ENCODE assay signal across 9 mouse cellular contexts in the genomic region with DNA sequence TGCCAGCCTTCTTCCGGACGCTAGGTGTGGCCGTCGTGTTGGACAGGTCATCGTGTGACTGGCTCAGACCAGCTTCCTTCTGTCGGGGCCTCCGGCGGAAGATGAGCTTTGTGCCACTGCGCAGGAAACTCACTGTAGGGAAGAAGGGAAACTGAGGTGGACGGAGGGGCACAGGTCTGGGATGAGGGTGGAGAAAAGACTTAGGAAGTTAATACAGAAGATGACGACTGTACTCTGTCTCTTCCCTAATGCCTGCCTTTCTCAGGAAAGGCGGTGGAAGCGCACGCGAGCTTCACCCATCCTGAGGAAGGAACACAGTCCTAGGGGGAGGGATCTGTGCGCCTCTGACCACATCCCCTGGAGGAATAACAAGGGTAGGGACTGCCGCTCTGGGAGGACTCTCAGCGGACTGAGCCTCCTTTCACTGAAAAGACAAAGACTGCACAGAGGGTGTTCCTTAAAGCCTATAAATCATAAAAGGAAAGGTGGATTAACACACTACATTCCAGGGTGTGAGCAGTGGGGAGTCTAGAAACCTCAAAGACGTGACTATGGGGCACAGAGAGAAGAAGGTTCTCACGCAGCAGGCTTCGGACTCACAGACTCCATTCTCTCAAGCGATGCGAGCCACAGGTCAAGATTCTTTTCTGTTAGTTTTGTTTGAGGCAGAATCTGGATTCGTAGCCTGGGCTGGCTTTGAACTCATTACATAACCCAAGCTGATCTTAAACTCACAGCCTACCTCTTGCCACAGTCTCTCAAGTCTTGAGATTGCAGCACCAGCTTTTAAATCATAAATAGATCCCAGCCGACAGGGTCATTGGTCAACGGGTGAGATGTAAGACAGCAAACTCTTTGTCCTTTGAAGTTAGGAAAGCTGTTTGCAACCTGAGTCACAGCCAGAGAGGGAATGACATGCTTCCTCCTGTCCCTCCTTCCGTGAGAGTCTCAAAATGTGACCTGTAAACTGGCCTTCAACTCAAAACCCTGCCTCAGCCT. TPM values are rescaled to one million over a fixed set of nuclear protein-coding genes. Genes with fewer than 3 reads are reported as not detected.
DNase-seq lines count a peak whose midpoint lies in the region; ATAC-seq and TF ChIP-seq lines count a peak whose summit lies in the region.
"Had no signal": no experiment of that assay in that cellular context is flagged by ENCODE, and none has a peak within 500 bp of the region (broad histone marks: within the 10 kb centered on the region; RNA-seq: fewer than 3 reads in every experiment).

No protein-coding gene starts in this region.

- peak overlapping the region; percentile 48 for H3K4me3 ChIP-seq in brown adipose tissue, adult 24 weeks (ENCODE audit: insufficient read depth, low read depth, low read length)
- H3K4me3 ChIP-seq in forebrain, postnatal 0 days (ENCODE audit: low read depth, low read length), result no peak overlapping the region
- H3K4me3 ChIP-seq in lung, postnatal 0 days (ENCODE audit: low read depth, low read length), result no peak overlapping the region
- H3K4me3 ChIP-seq: myocyte had no signal

- TF ChIP-seq EP300 in lung, postnatal 0 days (IDR thresholded peaks at IDR 0.05), result peak; percentile 62

- 12% methylated on average over 27 of the region's 27 CpGs for WGBS in forebrain, postnatal 0 days
- WGBS in lung, postnatal 0 days, result 23% methylated on average over 27 of the region's 27 CpGs

- peaks cover 54% of the 10 kb centered on the region for H3K36me3 ChIP-seq in forebrain, postnatal 0 days (ENCODE audit: insufficient read depth)
- peaks cover 20% of the 10 kb centered on the region for H3K36me3 ChIP-seq in lung, postnatal 0 days (ENCODE audit: insufficient read depth, low read length)

- peaks cover 8% of the 10 kb centered on the region for H3K4me1 ChIP-seq in brown adipose tissue, adult 24 weeks (ENCODE audit: control insufficient read depth, insufficient read depth, insufficient read length, low read length)
- H3K4me1 ChIP-seq in forebrain, postnatal 0 days (ENCODE audit: insufficient read depth), result no peaks in the 10 kb centered on the region
- H3K4me1 ChIP-seq in lung, postnatal 0 days (ENCODE audit: insufficient read depth, low read depth, low read length), result no peaks in the 10 kb centered on the region

- no peak overlapping the region for H3K9ac ChIP-seq in forebrain, postnatal 0 days
- no peak overlapping the region for H3K9ac ChIP-seq in lung, postnatal 0 days (replicated peaks; ENCODE audit: low read depth)

- H3K27me3 ChIP-seq in forebrain, postnatal 0 days (ENCODE audit: insufficient read depth, low read length), result no peaks in the 10 kb centered on the region
- H3K27me3 ChIP-seq in lung, postnatal 0 days (replicated peaks; ENCODE audit: insufficient read depth, low read length), result no peaks in the 10 kb centered on the region

- no peak overlapping the region for H3K4me2 ChIP-seq in forebrain, postnatal 0 days (ENCODE audit: low read depth)
- peak overlapping the region; percentile 28; the same call in 1 of the 2 replicates for H3K4me2 ChIP-seq in lung, postnatal 0 days (replicated peaks; ENCODE audit: low read depth, low read length)

- TF ChIP-seq CTCF in forebrain, postnatal 0 days (IDR thresholded peaks at IDR 0.05; ENCODE audit: low read depth), result 0 out of 2 replicates have a peak, but pooled peaks have one; percentile 8
- TF ChIP-seq CTCF in lung, postnatal 0 days (IDR thresholded peaks at IDR 0.05), result peak; percentile 39

- DNase-seq in forebrain, postnatal 0 days, result no peak
- peak; percentile 62 for DNase-seq in kidney, adult 11 months
- DNase-seq in lung, postnatal 0 days (ENCODE audit: low spot score), result peak; percentile 49
- DNase-seq in cerebellum, adult 18-20 months, result no peak
- DNase-seq in cerebellum, adult 11 months, result no peak
- no peak for DNase-seq in cerebellum, postnatal 36 days
- no peak for DNase-seq in frontal cortex, postnatal 14 days (ENCODE audit: low spot score in 2 of 2)

- ATAC-seq in forebrain, postnatal 0 days, result peak; percentile 36; the same call in 1 of the 2 replicates
- ATAC-seq in lung, postnatal 0 days, result peak; percentile 91

- peak overlapping the region; percentile 99 for H3K27ac ChIP-seq in brown adipose tissue, adult 24 weeks (replicated peaks; ENCODE audit: low read depth, low read length)
- no peak overlapping the region for H3K27ac ChIP-seq in forebrain, postnatal 0 days (ENCODE audit: low read depth, low read length)
- peak overlapping the region; percentile 76 for H3K27ac ChIP-seq in lung, postnatal 0 days (ENCODE audit: low read length)

- no peaks in the 10 kb centered on the region for H3K9me3 ChIP-seq in forebrain, postnatal 0 days (ENCODE audit: low read length)
- H3K9me3 ChIP-seq in lung, postnatal 0 days (ENCODE audit: low read length), result no peaks in the 10 kb centered on the region

RNA-seq across cellular contexts. Expression of a gene that starts 6.0 kb away (rescaled TPM):
- polyA plus RNA-seq in brown adipose tissue, adult 24 weeks (2012; ENCODE audit: insufficient read depth, insufficient read length, missing spikeins), result 4.7 and 5.1 TPM in 2 replicates
- total RNA-seq in forebrain, postnatal 0 days (2014; rRNA removed), result 24.4 and 29.5 TPM in 2 replicates
- polyA plus RNA-seq in forebrain, postnatal 0 days (2015; fragmentation: Nextera tagmentation; extraction: Ambion mirVana), result 10.7 and 14.2 TPM in 2 replicates
- 10.0 and 11.3 TPM in 2 replicates for polyA plus RNA-seq in lung, postnatal 0 days (2015; fragmentation: Nextera tagmentation; extraction: Ambion mirVana)

RNA-seq across cellular contexts. Expression of a gene that starts 8.7 kb away (rescaled TPM):
- 9.7 and 11.8 TPM in 2 replicates for polyA plus RNA-seq in brown adipose tissue, adult 24 weeks (2012; ENCODE audit: insufficient read depth, insufficient read length, missing spikeins)
- total RNA-seq in forebrain, postnatal 0 days (2014; rRNA removed), result 42.9 and 54.2 TPM in 2 replicates
- 26.2 and 33.2 TPM in 2 replicates for polyA plus RNA-seq in forebrain, postnatal 0 days (2015; fragmentation: Nextera tagmentation; extraction: Ambion mirVana)
- polyA plus RNA-seq in lung, postnatal 0 days (2015; fragmentation: Nextera tagmentation; extraction: Ambion mirVana), result 8.1 and 10.3 TPM in 2 replicates

RNA-seq across cellular contexts. Expression of a gene that starts 14.4 kb away (rescaled TPM):
- 14.6 and 17.9 TPM in 2 replicates for polyA plus RNA-seq in brown adipose tissue, adult 24 weeks (2012; ENCODE audit: insufficient read depth, insufficient read length, missing spikeins)
- 17.7 and 18.3 TPM in 2 replicates for total RNA-seq in forebrain, postnatal 0 days (2014; rRNA removed)
- 30.1 and 30.6 TPM in 2 replicates for polyA plus RNA-seq in forebrain, postnatal 0 days (2015; fragmentation: Nextera tagmentation; extraction: Ambion mirVana)
- polyA plus RNA-seq in lung, postnatal 0 days (2015; fragmentation: Nextera tagmentation; extraction: Ambion mirVana), result 38.3 and 42.1 TPM in 2 replicates

RNA-seq across cellular contexts. Expression of a gene that starts 23.0 kb away (rescaled TPM):
- 0.36 TPM in 1 of 2 replicates, not detected in the other for polyA plus RNA-seq in brown adipose tissue, adult 24 weeks (2012; ENCODE audit: insufficient read depth, insufficient read length, missing spikeins)
- 30.6 and 45.2 TPM in 2 replicates for total RNA-seq in forebrain, postnatal 0 days (2014; rRNA removed)
- 15.2 and 20.4 TPM in 2 replicates for polyA plus RNA-seq in forebrain, postnatal 0 days (2015; fragmentation: Nextera tagmentation; extraction: Ambion mirVana)
- polyA plus RNA-seq in lung, postnatal 0 days (2015; fragmentation: Nextera tagmentation; extraction: Ambion mirVana), result 0.47 and 0.63 TPM in 2 replicates

RNA-seq across cellular contexts. Expression of a gene that starts 23.1 kb away (rescaled TPM):
- 2.9 and 4.8 TPM in 2 replicates for polyA plus RNA-seq in brown adipose tissue, adult 24 weeks (2012; ENCODE audit: insufficient read depth, insufficient read length, missing spikeins)
- total RNA-seq in forebrain, postnatal 0 days (2014; rRNA removed), result 97.8 and 109 TPM in 2 replicates
- polyA plus RNA-seq in forebrain, postnatal 0 days (2015; fragmentation: Nextera tagmentation; extraction: Ambion mirVana), result 143 and 149 TPM in 2 replicates
- 50.0 and 52.7 TPM in 2 replicates for polyA plus RNA-seq in lung, postnatal 0 days (2015; fragmentation: Nextera tagmentation; extraction: Ambion mirVana)

Comparison
In these comparisons a context has a peak if more than half of its experiments do, and no peak if none do; other contexts are left out.
1. DNase-seq: peak in kidney, adult 11 months (single experiment) and lung, postnatal 0 days (single experiment); none in forebrain, postnatal 0 days (single experiment), cerebellum, adult 18-20 months (0 of 2), cerebellum, adult 11 months (single experiment), cerebellum, postnatal 36 days (0 of 2) and frontal cortex, postnatal 14 days (0 of 2).